In the genomic region with DNA sequence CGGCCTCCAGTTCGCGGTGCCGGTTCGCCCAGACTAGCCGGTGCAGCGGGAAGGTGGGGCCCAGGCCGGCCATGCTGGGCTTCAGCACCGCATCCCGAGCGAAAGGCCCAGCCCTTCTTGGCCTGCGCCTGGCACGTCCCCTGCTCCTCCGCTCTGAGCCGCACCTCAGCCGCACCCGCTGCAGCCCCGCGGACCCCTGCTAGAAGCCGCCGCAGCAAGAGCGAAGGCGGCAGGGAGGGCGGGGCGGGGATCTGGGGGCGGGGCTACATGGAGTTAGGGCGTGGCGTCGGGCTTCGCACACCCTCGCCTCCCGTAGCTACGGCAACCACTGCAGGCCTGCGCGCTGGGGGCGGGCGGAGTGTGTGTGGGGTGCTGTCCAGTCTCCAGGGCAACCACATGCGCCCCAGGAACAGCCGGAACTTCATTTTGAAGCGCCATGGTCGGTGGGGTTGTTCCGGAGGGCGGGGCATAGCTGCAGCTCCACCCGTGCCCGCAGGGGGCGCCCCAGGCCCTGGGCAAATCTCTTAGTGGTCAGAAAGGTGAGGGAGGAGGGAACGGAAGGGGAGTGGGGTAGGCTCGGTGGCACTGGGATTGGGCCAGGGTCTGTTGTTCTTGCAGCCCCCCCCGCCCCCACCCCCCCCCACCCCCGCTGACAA, we compare ENCODE assay signal across 8 mouse cellular contexts. TPM values are rescaled to one million over a fixed set of nuclear protein-coding genes. Genes with fewer than 3 reads are reported as not detected.
A peak's percentile ranks its signal among the peaks of the same experiment; 100 is the strongest.
DNase-seq lines count a peak whose midpoint lies in the region; ATAC-seq and TF ChIP-seq lines count a peak whose summit lies in the region.

A gene (minus strand): TSS at position 240 of the 656 bp plus-strand sequence.

- peaks cover 20% of the 10 kb centered on the region for H3K4me1 ChIP-seq in embryonic facial prominence, embryonic 10.5 days
- no peaks in the 10 kb centered on the region; the same call in 1 of the 2 replicates for H3K4me1 ChIP-seq in intestine, postnatal 0 days (replicated peaks; ENCODE audit: control insufficient read depth, insufficient read depth, low read length)
- peaks cover 23% of the 10 kb centered on the region for H3K4me1 ChIP-seq in midbrain, embryonic 10.5 days

- H3K27me3 ChIP-seq in embryonic facial prominence, embryonic 10.5 days (replicated peaks; ENCODE audit: low read depth, poor library complexity, severe bottlenecking), result peaks cover 18% of the 10 kb centered on the region
- H3K27me3 ChIP-seq in intestine, postnatal 0 days (replicated peaks; ENCODE audit: control insufficient read depth, insufficient read depth, low read length), result no peaks in the 10 kb centered on the region
- peaks cover 19% of the 10 kb centered on the region for H3K27me3 ChIP-seq in midbrain, embryonic 10.5 days (ENCODE audit: low read depth, poor library complexity, severe bottlenecking)

- H3K9ac ChIP-seq in intestine, postnatal 0 days (ENCODE audit: low read depth, low read length), result peak within 1 kb of the TSS; percentile 40

- 1% methylated on average over 50 of the region's 50 CpGs for WGBS in embryonic facial prominence, embryonic 10.5 days
- under 1% methylated on average over 50 of the region's 50 CpGs for WGBS in intestine, postnatal 0 days
- WGBS in midbrain, embryonic 10.5 days, result under 1% methylated on average over 48 of the region's 50 CpGs

- H3K9me3 ChIP-seq in embryonic facial prominence, embryonic 10.5 days, result peaks cover 7% of the 10 kb centered on the region; the same call in 1 of the 2 replicates
- H3K9me3 ChIP-seq in intestine, postnatal 0 days (ENCODE audit: control insufficient read depth), result no peaks in the 10 kb centered on the region
- H3K9me3 ChIP-seq in midbrain, embryonic 10.5 days (replicated peaks), result no peaks in the 10 kb centered on the region; the same call in 1 of the 2 replicates

- DNase-seq in adrenal gland, postnatal 14 days, result peak; percentile 94
- peak; percentile 93 for DNase-seq in embryonic facial prominence, embryonic 10.5 days (ENCODE audit: low spot score)
- DNase-seq in gonadal fat pad, adult 2 months (ENCODE audit: low read depth), result no peak
- DNase-seq in left cerebral cortex, postnatal 36 days (ENCODE audit: low spot score in 2 of 2), result peak; percentile 91 to 92
- DNase-seq in midbrain, embryonic 10.5 days (ENCODE audit: low spot score), result peak; percentile 94
- DNase-seq in right cerebral cortex, postnatal 4 days, result peak; percentile 87
- peak; percentile 89 for DNase-seq in yolk sac, embryonic 10.5 days (ENCODE audit: low spot score)

- peak; percentile 84 for TF ChIP-seq CTCF in intestine, postnatal 0 days (IDR thresholded peaks at IDR 0.05; ENCODE audit: low read depth)

- peak; percentile 89 for ATAC-seq in intestine, postnatal 0 days

- peak within 1 kb of the TSS; percentile 92 for H3K4me2 ChIP-seq in intestine, postnatal 0 days (replicated peaks; ENCODE audit: low read depth)

- intact Hi-C loops in left cerebral cortex, postnatal 36 days (cut with DNase I), result loop anchor here (2.0 kb wide), 1 partner anchor 22 kb away; no protein-coding TSS in a partner anchor

- H3K4me3 ChIP-seq in embryonic facial prominence, embryonic 10.5 days, result peak within 1 kb of the TSS; percentile 80
- H3K4me3 ChIP-seq in intestine, postnatal 0 days (ENCODE audit: low read depth, low read length), result peak within 1 kb of the TSS; percentile 65
- H3K4me3 ChIP-seq in midbrain, embryonic 10.5 days, result peak within 1 kb of the TSS; percentile 75

- peaks cover 39% of the 10 kb centered on the region for H3K36me3 ChIP-seq in embryonic facial prominence, embryonic 10.5 days (replicated peaks)
- H3K36me3 ChIP-seq in intestine, postnatal 0 days (ENCODE audit: control insufficient read depth, insufficient read depth), result peaks cover 24% of the 10 kb centered on the region
- H3K36me3 ChIP-seq in midbrain, embryonic 10.5 days, result peaks cover 51% of the 10 kb centered on the region

- peak within 1 kb of the TSS; percentile 81 for H3K27ac ChIP-seq in embryonic facial prominence, embryonic 10.5 days (replicated peaks)
- no peak within 1 kb of the TSS for H3K27ac ChIP-seq in intestine, postnatal 0 days (ENCODE audit: low read depth, low read length)
- H3K27ac ChIP-seq in midbrain, embryonic 10.5 days (replicated peaks), result peak within 1 kb of the TSS; percentile 81

RNA-seq across cellular contexts. Expression of the gene that starts here (rescaled TPM):
- 2.7 and 4.8 TPM in 2 replicates for total RNA-seq in adrenal gland, postnatal 14 days (2021)
- polyA plus RNA-seq in embryonic facial prominence, embryonic 10.5 days (2016; fragmentation: Nextera tagmentation; extraction: Ambion mirVana), result 6.3 and 7.6 TPM in 2 replicates
- polyA plus RNA-seq in gonadal fat pad, adult 2 months (2012; rRNA removed), result 12.6 and 13.7 TPM in 2 replicates
- polyA plus RNA-seq in intestine, postnatal 0 days (2015; fragmentation: Nextera tagmentation; extraction: Ambion mirVana), result 2.0 and 2.4 TPM in 2 replicates
- 10 to 100 TPM; 69.7 to 72.3 TPM for total RNA-seq in left cerebral cortex, postnatal 36 days (2021)
- polyA plus RNA-seq in midbrain, embryonic 10.5 days (2016; fragmentation: Nextera tagmentation; extraction: Ambion mirVana), result 11.7 and 12.6 TPM in 2 replicates

Comparison
In these comparisons a context has a peak if more than half of its experiments do, and no peak if none do; other contexts are left out.
1. RNA of the gene that starts here (total RNA-seq): 69.7 to 72.3 TPM in left cerebral cortex, postnatal 36 days; 2.7 to 4.8 TPM in adrenal gland, postnatal 14 days; every median in the first group is over 10 times any median in the second.
2. Peak in every context shown above with its lines, with median percentiles within 50 percentile points of each other: H3K4me3 ChIP-seq.